Mouse (Mus musculus) gastrocnemius, postnatal 25 days (tissue): ENCODE results near the gene Rnf216. TPM values are rescaled to one million over a fixed set of nuclear protein-coding genes. Genes with fewer than 3 reads are reported as not detected.
A peak's percentile ranks its signal among the peaks of the same experiment; 100 is the strongest.

Experiments
- DNase-seq: peaks from one replicate; pipeline ENCODE4 v3.0.0; 2022
- microRNA-seq, 2 experiments: library from miRNA; unstranded; fragments of <30 nt; microRNA quantifications; one replicate each; pipeline ENCODE4 v1.2.0; 2021; ENCODE audit warnings: borderline replicate concordance in 2 of 2
- total RNA-seq, 2 experiments: library from RNA; stranded (reverse); gene quantifications; 1 replicate in 1 of 2; 2 replicates in 1 of 2; pipeline ENCODE4 v1.2.3; 2021

The Rnf216 gene
- total RNA-seq, 2 experiments from 2014 or later: 14.8 to 16.1 TPM

DNA sequence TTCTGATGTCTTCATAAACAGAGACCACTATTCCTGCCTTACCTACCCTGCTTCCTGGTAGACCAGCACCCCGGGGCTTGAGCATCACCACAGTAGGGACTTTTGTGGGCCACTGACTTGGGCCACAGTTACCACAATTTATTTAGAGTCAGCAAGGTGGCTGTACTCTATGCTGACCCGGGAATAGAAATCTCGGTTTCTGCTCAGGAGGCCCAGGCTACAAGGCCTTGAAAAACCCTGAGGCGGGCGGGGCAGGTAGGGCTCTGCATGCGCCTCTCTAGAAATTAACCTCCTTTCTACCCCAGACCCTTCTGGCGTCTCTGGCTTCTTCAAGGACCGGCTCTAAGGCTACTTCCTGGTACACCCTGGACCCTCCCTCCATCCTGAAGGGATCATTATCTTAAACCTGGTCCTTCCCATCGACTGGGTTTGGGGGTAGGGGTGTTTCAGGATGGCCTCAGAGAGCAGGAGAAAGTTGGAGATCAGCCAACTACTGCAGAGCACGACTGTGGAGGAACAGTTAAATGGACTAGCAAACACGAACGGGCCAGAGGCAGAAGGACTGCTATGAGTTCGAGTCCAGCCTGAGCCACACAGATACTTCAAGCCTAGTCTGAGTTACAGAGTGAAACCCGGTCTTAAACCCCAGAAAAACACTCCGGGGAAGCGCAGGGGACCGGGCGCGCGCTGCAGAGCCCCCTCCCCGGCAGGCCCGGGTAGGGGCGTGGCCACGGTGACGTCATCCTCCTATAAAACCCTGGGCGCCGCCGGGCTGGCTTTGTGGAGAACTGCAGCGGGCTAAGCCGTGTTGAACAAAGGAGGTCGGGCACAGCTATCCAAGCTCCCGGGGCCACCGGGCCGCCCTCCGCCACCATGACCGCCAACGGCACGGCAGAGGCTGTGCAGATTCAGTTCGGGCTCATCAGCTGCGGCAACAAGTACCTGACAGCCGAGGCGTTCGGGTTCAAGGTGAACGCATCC lies 152.9 kb downstream of the Rnf216 start, which contains the start of gene Fscn1:
Fscn1 (plus strand) TSS at position 768 of the 981 bp plus-strand sequence.
- DNase-seq: peak; percentile 72

DNA sequence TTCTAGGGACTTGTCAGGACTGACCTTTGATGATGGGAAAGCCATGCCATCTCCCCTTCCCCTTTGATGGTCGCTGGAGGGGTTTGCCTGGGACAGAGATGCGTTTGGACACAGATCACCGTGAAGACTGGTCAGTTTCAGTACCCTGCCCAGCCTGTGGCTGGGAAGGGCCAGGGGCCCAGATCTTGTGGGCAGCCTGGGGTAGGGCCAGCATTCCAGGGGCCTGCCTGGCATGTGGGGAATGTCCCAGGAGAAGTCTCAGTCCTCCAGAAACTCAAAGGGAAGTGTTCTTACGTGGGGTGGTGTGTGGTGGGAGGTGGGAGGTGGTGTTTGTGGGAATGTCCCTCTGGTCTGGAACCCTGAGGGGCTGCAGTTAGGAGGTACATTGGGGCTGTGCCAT lies 153.6 kb downstream of the Rnf216 start:
- no peak for DNase-seq

DNA sequence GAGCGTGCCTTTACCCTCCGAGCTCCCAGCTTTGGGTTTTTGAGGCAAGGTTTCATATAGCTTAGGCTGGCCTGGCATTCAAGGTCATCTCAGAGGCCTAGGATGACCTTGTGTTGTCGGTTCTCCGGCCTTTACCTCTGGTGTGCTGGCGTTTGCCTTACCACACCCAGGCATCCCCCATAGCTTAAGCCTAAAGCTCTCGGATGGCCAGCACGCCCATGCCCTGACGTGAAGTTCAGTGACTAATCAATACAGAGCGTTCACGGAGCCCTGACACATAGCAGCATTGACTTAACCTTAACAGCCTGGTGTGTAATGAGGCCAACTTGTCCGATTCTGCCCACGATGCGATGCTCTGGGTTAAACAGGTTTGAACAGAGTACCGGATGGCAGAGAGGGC lies 154.3 kb downstream of the Rnf216 start:
- no peak for DNase-seq

- DNase-seq: no peak
These were observed 155.7 kb downstream of the Rnf216 start for GRCm38 (mm10) chr5:142956956-142957703.

- DNase-seq: no peak
These were observed 159.2 kb downstream of the Rnf216 start for GRCm38 (mm10) chr5:142953641-142954040.

GRCm38 (mm10) chr5:142950405-142950804 lies 162.4 kb downstream of the Rnf216 start:
- no peak for DNase-seq

GRCm38 (mm10) chr5:142949580-142949979 lies 163.2 kb downstream of the Rnf216 start:
- DNase-seq: no peak

DNA sequence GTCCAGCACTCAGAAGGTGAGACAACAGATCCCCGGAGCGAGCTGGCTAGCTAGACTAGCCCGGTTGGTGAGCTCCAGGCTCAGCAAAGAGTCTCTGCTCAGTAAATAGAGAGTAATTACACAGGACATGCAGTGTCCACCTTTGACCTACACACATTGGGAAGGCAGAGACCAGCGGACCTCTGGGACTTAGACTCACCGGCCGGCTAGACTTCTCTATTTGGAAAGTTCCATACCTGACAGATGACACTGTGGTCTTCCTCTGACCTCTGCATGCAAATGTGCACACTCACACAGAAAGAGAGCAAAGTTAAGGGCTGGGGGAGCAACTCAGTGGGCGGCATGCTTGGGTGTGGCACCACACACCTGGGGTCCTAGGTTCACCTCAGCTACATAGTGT lies 165.3 kb downstream of the Rnf216 start:
- DNase-seq: no peak

- peak; percentile 47 for DNase-seq
These were observed 167.7 kb downstream of the Rnf216 start for GRCm38 (mm10) chr5:142944979-142945682.

Small RNA genes within 50 kb of the gene (microRNA-seq; reads per million reads assigned to microRNA genes)
- gene Gm44405: 0 reads per million in 2 experiments

Other genes starting within 250 kb of the Rnf216 start
- 1 to 10 TPM; 5.6 to 6.8 TPM for gene Fbxl18, start 217.6 kb downstream of the Rnf216 start, total RNA-seq
- gene Actb, start 206.2 kb downstream of the Rnf216 start, total RNA-seq: 100 to 1,000 TPM; 487 to 619 TPM
- gene Fscn1, start 152.7 kb downstream of the Rnf216 start, total RNA-seq: 10 to 100 TPM; 13.4 to 17.6 TPM
- gene Olfr718-ps1, start 34.6 kb upstream of the Rnf216 start, total RNA-seq: under 1 TPM in 1 of 2 experiments, not detected in 1; 0.05 TPM
- 1 to 10 TPM; 3.6 to 3.7 TPM for gene Rbak, start 67.8 kb upstream of the Rnf216 start, total RNA-seq
- gene Spdye4b, start 68.0 kb upstream of the Rnf216 start, total RNA-seq: not detected
- not detected for gene Spdye4a, start 113.9 kb upstream of the Rnf216 start, total RNA-seq
- 1 to 10 TPM; 6.7 to 8.0 TPM for gene Zfp12, start 122.2 kb upstream of the Rnf216 start, total RNA-seq
- 1 to 10 TPM; 2.9 to 3.1 TPM for gene Zfp316, start 157.0 kb upstream of the Rnf216 start, total RNA-seq
- gene Zfp853, start 180.6 kb upstream of the Rnf216 start, total RNA-seq: under 1 TPM in 1 of 2 experiments, not detected in 1; 0.28 TPM
- 10 to 100 TPM in 1 of 2 experiments, 1 to 10 TPM in 1; 8.1 to 11.2 TPM for gene E130309D02Rik, start 202.4 kb upstream of the Rnf216 start, total RNA-seq
- 10 to 100 TPM; 32.1 to 33.0 TPM for gene Zdhhc4, start 216.3 kb upstream of the Rnf216 start, total RNA-seq
- gene Grid2ip, start 244.3 kb upstream of the Rnf216 start, total RNA-seq: not detected